Mouse (Mus musculus): ENCODE measurements around the gene Dolk. TPM values are rescaled to one million over a fixed set of nuclear protein-coding genes. Genes with fewer than 3 reads are reported as not detected.

The Dolk gene
- polyA plus RNA-seq, 1 experiment from 2014 or later, result 29.3 TPM

DNA sequence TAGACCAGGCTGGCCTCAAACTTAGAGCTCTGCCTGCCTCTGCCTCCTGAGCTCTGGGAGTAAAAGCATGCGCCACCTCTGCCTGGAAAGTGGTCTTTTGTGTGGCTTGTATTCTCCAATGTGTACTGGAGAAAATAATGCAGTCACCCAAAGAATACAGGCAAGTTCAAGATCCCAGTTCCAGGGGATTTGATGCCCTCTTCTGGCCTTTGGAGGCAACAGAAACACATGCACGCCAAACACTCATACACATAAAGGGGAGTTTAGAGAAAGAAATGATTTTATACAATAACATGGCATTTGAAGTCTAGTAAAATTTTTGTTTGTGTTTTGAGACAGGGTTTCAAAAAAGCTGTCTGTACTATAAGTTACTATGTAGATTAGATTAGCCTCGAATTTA, 13.4 kb upstream of the Dolk start:
- no peaks in the 10 kb centered on the region for H3K4me1 ChIP-seq
- H3K27ac ChIP-seq, result no peak overlapping the region

DNA sequence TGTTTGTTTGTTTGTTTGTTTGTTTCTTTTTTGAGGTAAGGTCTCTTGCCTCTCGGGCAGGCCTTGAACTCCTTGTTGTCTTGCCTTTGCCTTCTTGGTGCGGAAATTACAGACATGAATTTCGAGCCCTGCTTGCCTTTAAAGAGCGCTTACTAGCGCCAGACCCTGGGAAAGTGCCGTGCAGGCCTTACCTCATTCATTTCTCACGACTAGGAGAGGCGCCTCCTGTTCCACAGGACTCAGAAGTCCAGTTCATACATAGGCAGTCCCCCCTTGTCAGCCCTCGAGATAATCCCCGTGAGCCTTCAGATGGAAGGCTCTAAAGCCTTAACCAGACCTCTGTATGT, 866 bp upstream of the Dolk start:
- under 1% methylated on average over 10 of the region's 10 CpGs for WGBS
- Histone ChIP-seq H3K9me3 (no peaks in the 10 kb centered on the region), H3K4me1 (peaks cover 23% of the 10 kb centered on the region), H3K27me3 (ENCODE audit: insufficient read depth, poor library complexity, severe bottlenecking) (no peaks in the 10 kb centered on the region), H3K4me3 (peak overlapping the region; percentile 97), H3K27ac (peak overlapping the region; percentile 94), H3K36me3 (peaks cover 23% of the 10 kb centered on the region)
- DNase-seq (ENCODE audit: low spot score), result no peak

More for the DNA sequence above, 13.4 kb upstream of the Dolk start:
- Histone ChIP-seq H3K9me3 (no peaks in the 10 kb centered on the region), H3K36me3 (peaks cover 81% of the 10 kb centered on the region), H3K4me3 (no peak overlapping the region), H3K27me3 (ENCODE audit: insufficient read depth, poor library complexity, severe bottlenecking) (no peaks in the 10 kb centered on the region)
- DNase-seq (ENCODE audit: low spot score), result no peak
- WGBS, result 76% methylated on average over 3 of the region's 3 CpGs

DNA sequence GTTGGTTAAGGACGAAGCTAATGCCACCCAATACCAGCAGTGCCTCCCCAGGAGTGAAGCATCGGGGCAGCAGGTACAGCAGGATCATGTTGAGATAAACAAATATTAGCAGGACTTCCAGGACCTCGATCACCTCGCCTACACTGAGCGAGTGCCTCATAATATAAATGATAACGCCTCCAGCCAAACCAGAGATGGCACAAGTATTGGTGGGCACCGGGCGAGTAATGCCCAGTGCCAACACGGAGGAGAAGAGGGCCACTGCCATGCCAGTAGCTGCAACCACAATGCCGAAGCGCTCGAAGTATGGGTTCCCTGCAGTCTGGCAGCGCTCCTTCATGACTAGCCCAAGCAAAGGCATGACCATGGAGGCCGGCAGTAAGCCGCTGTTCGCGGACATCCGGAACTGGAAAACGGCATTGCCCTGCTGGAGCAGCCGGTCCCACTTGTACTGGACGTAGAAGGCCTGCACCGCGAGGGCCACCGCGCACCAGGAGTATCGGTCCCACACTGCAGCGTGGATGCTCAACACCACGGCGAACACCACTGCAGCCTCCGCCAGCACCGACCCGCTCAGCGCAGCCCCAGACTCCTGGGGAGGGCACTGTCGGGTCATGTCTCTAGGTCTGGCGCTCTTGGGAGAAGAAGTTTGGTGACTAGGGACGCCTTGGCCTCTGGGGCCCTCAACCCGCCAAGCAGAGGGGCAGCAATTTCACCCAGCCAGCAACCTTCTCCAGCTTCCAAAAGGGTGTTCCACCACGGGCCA, 535 bp downstream of the Dolk start:
- Histone ChIP-seq H3K27me3 (ENCODE audit: insufficient read depth, poor library complexity, severe bottlenecking) (no peaks in the 10 kb centered on the region), H3K36me3 (peaks cover 23% of the 10 kb centered on the region), H3K9me3 (no peaks in the 10 kb centered on the region), H3K4me3 (peak overlapping the region; percentile 97), H3K4me1 (peaks cover 23% of the 10 kb centered on the region), H3K27ac (peak overlapping the region; percentile 94)
- no peak for DNase-seq (ENCODE audit: low spot score)
- 13% methylated on average over 38 of the region's 38 CpGs for WGBS

DNA sequence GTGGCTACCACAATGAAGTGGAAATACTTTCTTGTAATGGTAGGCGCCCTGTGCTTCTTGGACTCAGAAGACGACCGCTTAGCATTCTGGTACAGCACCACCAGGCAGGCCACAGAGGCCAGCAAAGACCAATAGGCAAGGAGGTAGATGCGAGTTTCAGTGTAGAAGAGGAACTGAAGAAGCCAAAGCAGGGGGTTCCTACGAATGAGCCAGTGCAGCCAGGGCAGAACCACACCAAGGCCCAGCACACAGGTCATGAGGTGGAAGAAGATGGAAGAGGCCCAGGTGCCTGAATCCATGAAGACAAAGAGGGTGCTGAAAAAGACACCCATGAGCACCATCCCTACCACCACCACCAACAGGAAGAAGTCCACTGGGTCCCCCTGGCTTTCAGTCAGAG, 1.1 kb downstream of the Dolk start:
- Histone ChIP-seq H3K4me1 (peaks cover 23% of the 10 kb centered on the region), H3K9me3 (no peaks in the 10 kb centered on the region), H3K27me3 (ENCODE audit: insufficient read depth, poor library complexity, severe bottlenecking) (no peaks in the 10 kb centered on the region), H3K36me3 (peaks cover 18% of the 10 kb centered on the region), H3K4me3 (peak overlapping the region; percentile 97), H3K27ac (no peak overlapping the region)
- WGBS, result 88% methylated on average over 5 of the region's 5 CpGs
- DNase-seq (ENCODE audit: low spot score), result no peak

DNA sequence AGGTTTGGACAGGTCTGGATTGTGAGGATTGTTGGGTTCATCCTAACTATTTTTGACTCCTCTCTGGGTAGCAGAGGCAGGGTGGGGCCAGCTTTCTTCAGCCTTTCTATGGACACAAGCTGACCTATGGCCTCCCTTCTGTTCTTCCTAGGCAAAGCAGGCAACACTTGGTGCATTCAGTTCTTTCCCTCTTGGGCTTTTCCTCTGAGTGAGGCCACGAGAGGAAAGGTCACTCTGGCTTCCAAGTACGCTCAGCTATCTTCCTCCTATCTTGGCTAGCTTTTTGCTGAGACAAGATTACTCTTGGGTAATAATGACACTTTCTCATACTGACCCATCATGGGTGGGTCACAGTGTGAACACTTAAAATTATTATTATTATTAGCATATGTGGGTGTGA, 2.9 kb downstream of the Dolk start:
- no peaks in the 10 kb centered on the region for H3K27me3 ChIP-seq (ENCODE audit: insufficient read depth, poor library complexity, severe bottlenecking)
- H3K4me3 ChIP-seq, result no peak overlapping the region
- peaks cover 23% of the 10 kb centered on the region for H3K4me1 ChIP-seq
- no peaks in the 10 kb centered on the region for H3K9me3 ChIP-seq
- H3K27ac ChIP-seq, result no peak overlapping the region
- DNase-seq (ENCODE audit: low spot score), result no peak
- H3K36me3 ChIP-seq, result peaks cover 13% of the 10 kb centered on the region; the same call in 1 of the 2 replicates
- WGBS, result 86% methylated on average over 2 of the region's 2 CpGs

DNA sequence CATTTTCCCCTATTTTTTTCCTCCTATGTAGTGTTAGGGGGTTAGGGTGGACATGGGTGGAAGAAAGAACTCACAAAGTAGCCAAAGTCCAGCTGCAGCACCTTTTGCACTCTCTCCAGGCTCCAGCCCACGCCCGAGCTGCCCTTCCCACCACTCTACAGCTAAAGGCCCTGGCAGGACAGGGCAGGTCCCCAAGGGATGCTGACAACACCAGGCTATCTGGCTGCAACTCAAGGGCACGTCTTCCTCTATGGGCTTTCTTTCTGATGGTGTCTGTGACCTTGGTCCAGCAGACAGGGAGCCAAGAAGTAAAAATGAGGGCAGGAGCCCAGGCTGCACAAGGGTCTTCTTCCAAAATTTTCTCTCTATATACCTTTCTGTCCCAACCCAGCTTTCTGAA, 4.5 kb downstream of the Dolk start:
- H3K27me3 ChIP-seq (ENCODE audit: insufficient read depth, poor library complexity, severe bottlenecking), result no peaks in the 10 kb centered on the region
- DNase-seq (ENCODE audit: low spot score), result no peak
- peaks cover 13% of the 10 kb centered on the region; the same call in 1 of the 2 replicates for H3K36me3 ChIP-seq
- WGBS, result 73% methylated on average over 3 of the region's 3 CpGs
- H3K9me3 ChIP-seq, result no peaks in the 10 kb centered on the region
- H3K4me3 ChIP-seq, result no peak overlapping the region
- peaks cover 13% of the 10 kb centered on the region for H3K4me1 ChIP-seq
- H3K27ac ChIP-seq, result no peak overlapping the region

DNA sequence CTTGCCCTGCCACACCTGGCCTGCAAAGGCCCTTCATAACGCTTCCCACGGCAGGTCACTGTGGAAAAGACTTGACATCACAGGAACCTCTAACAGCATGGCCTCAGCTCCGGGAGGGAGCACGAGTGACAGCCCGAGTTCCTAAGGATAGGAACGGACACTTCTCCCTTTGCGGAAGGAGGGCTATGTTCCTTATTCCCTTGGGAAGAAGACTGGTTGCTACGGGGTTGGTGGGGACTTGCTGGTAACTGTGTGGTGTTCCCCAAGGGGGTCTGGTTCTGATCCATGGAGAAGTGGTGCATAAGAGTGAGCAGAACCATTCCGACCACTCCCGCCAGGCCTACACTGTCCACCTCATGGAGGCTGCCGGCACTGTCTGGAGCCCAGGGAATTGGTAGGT, 5.4 kb downstream of the Dolk start, which contains the start of gene Gm28038:
Gene Gm28038 (plus strand): TSS at position 301 of the 400 bp plus-strand sequence.
- H3K4me1 ChIP-seq, result peaks cover 12% of the 10 kb centered on the region
- no peak within 1 kb of the TSS for H3K27ac ChIP-seq
- H3K9me3 ChIP-seq, result no peaks in the 10 kb centered on the region
- DNase-seq (ENCODE audit: low spot score), result no peak
- H3K27me3 ChIP-seq (ENCODE audit: insufficient read depth, poor library complexity, severe bottlenecking), result no peaks in the 10 kb centered on the region
- H3K36me3 ChIP-seq, result peaks cover 13% of the 10 kb centered on the region; the same call in 1 of the 2 replicates
- 89% methylated on average over 11 of the region's 11 CpGs for WGBS
- no peak within 1 kb of the TSS for H3K4me3 ChIP-seq

DNA sequence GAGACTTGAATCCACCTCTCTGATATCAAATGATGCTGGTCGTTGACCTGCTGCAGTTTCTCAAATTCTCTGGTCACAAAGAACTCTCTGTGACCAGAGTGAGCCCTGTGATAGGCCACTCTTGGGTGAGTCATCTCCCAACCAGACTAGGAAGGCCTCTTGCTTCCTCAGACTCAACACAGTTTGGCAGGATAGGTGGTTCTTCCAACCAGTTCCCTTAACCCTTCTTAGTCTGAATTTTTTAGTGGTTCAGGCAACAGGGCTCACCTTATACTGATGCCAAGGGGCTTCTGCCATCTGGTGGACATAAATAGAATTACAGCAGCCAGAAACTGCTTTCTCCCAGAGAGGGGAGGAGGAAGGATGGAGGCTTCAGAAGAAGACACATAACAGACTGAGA, 16.0 kb downstream of the Dolk start:
- Histone ChIP-seq H3K27ac (0 out of 2 replicates have a peak overlapping the region, but pooled peaks have one; percentile 47), H3K27me3 (ENCODE audit: insufficient read depth, poor library complexity, severe bottlenecking) (no peaks in the 10 kb centered on the region), H3K4me3 (no peak overlapping the region), H3K36me3 (peaks cover 3% of the 10 kb centered on the region; the same call in 1 of the 2 replicates), H3K9me3 (no peaks in the 10 kb centered on the region), H3K4me1 (peaks cover 33% of the 10 kb centered on the region)
- 33% methylated on average over 1 of the region's 1 CpGs for WGBS
- no peak for DNase-seq (ENCODE audit: low spot score)

DNA sequence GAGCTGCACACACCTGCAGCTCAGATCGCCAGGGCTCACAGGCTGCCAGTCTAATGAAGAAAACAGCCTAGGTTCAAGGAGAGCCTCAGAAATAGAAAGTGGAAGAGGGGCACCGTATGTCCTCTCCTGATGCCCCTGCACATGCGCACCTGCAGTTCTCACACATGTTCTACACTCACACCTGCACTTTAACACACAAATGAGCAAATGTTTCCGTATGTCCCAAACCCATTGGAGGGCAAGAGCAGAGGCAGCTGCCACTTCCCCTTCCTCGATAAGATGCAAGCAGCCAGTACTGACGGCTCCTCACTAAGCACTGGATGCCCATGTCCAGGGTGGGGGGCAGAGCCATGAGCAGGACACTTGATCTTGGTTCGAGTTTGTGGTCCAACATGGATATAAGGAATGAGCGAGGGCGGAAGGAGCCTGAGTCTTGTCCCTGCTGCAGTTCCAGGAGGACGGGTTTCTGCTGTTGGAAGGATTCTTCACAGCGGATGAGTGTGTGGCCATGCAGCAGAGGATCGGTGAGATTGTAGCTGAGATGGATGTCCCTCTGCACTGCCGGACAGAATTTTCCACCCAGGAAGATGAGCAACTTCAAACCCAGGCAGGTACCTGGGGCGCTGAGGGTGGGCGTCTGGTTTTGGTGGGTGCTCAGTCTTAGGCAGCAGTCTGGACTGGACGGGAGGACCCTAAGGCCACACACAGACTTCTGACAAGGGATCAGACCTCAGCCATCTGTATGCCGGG, 16.7 kb downstream of the Dolk start:
- Histone ChIP-seq H3K27me3 (ENCODE audit: insufficient read depth, poor library complexity, severe bottlenecking) (no peaks in the 10 kb centered on the region), H3K36me3 (peaks cover 8% of the 10 kb centered on the region), H3K4me1 (peaks cover 40% of the 10 kb centered on the region), H3K27ac (peak overlapping the region; percentile 47; the same call in 1 of the 2 replicates), H3K9me3 (no peaks in the 10 kb centered on the region), H3K4me3 (no peak overlapping the region)
- DNase-seq (ENCODE audit: low spot score), result no peak
- WGBS, result 86% methylated on average over 17 of the region's 17 CpGs

DNA sequence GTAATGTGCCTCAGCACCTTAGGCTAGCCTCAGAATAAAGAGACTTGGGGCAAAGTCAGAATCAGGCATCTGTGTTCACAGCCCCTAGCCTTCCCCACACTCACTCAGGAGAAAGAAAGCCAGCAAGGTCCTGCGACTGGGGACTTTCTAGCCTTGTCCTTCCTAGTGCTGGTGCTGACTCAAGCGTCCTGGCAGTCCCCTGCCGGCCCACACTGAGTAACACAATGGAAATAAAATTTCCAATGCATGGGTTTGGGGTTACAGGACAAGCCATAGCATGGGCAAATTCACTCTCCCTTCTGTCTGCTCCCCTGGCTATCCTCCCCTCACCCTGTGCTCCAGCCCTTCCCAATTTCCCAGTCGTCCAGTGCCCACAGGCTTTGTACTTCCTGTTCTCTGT, 17.8 kb downstream of the Dolk start:
- Histone ChIP-seq H3K4me1 (peaks cover 42% of the 10 kb centered on the region), H3K36me3 (peaks cover 18% of the 10 kb centered on the region), H3K27ac (peak overlapping the region; percentile 52), H3K4me3 (no peak overlapping the region), H3K9me3 (no peaks in the 10 kb centered on the region), H3K27me3 (ENCODE audit: insufficient read depth, poor library complexity, severe bottlenecking) (no peaks in the 10 kb centered on the region)
- DNase-seq (ENCODE audit: low spot score), result no peak
- WGBS, result 46% methylated on average over 4 of the region's 4 CpGs

DNA sequence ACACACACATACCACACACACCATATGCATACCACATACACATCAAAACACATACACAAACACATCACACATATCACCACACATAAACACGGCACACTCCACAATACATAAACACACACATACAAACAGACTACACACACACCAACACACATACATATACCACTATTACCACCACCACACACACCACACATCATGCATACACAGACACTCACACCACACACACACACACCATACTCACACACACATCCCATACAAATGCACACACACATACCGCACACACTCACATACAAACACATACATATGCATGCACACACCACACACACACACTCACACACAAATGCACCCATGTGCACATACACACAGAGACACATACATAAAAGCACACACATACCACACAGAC, 18.7 kb downstream of the Dolk start:
- 93% methylated on average over 2 of the region's 2 CpGs for WGBS
- Histone ChIP-seq H3K27me3 (ENCODE audit: insufficient read depth, poor library complexity, severe bottlenecking) (no peaks in the 10 kb centered on the region), H3K4me1 (peaks cover 46% of the 10 kb centered on the region), H3K27ac (no peak overlapping the region), H3K9me3 (no peaks in the 10 kb centered on the region), H3K36me3 (peaks cover 22% of the 10 kb centered on the region), H3K4me3 (no peak overlapping the region)
- DNase-seq (ENCODE audit: low spot score), result no peak

DNA sequence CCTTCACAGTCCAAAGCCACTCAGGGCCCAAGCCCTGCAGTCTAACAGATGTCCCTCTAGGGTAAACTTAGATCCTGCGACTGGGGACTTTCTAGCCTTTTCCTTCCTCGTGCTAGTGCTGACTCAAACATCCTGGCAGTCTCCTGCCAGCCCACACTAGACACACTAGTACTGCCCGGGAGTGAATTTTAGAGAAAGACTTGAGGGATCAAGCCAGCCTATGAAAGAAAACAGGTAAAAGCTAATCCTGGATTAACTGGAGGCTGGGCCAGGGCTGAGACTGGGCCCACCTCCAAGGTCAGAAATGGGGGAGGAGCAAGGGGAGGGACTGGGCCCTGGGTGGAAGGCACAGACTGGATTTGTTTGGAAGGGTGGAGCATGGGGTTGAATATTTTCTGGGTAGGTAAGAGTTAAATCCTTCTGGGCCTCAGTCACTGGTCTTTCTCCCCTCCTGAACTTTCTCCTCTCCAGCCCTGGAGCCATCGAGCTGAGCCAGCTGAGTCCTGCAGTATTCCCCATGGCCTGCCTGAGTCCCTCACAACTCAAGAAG, 19.7 kb downstream of the Dolk start:
- H3K9me3 ChIP-seq, result no peaks in the 10 kb centered on the region
- DNase-seq (ENCODE audit: low spot score), result no peak
- no peaks in the 10 kb centered on the region for H3K27me3 ChIP-seq (ENCODE audit: insufficient read depth, poor library complexity, severe bottlenecking)
- peak overlapping the region; percentile 29 for H3K4me3 ChIP-seq
- peak overlapping the region; percentile 85 for H3K27ac ChIP-seq
- 18% methylated on average over 4 of the region's 4 CpGs for WGBS
- peaks cover 32% of the 10 kb centered on the region for H3K36me3 ChIP-seq
- peaks cover 46% of the 10 kb centered on the region for H3K4me1 ChIP-seq

DNA sequence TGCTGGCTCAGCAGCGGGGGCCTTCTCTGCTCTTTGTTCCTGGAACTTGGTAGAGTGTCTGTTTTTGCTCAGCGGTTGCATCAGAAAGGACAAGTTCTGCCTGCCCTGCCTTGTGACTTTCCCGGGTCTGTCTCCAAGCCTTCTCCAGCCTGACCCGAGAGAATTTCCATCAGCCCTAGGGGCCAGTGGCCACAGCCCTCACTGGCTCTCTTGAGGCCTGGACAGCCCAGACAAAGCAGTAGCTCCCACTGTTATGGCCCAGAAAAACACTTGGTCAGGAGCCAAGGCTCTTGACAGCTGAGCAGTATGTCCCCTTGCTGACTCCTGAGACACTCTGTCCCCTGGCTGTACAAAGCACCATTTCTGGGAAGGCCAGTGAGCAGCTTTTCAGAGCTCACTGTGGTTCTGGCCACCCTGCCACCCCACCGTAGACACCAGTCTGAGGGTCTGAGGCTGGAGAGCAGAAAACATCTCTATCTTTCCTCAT, 20.3 kb downstream of the Dolk start, which contains the start of gene Phyhd1:
Gene Phyhd1 (plus strand): TSS at position 437 of the 487 bp plus-strand sequence.
- Histone ChIP-seq H3K27me3 (ENCODE audit: insufficient read depth, poor library complexity, severe bottlenecking) (no peaks in the 10 kb centered on the region), H3K27ac (peak within 1 kb of the TSS; percentile 85), H3K4me3 (peak within 1 kb of the TSS; percentile 29), H3K4me1 (peaks cover 46% of the 10 kb centered on the region), H3K9me3 (no peaks in the 10 kb centered on the region), H3K36me3 (peaks cover 38% of the 10 kb centered on the region)
- no peak for DNase-seq (ENCODE audit: low spot score)
- WGBS, result 23% methylated on average over 5 of the region's 5 CpGs

Measured in heart, embryonic 10.5 days (tissue).